Mouse (Mus musculus) limb, embryonic 12.5 days (tissue): ENCODE data around the gene Nsg1. TPM values are rescaled to one million over a fixed set of nuclear protein-coding genes. Genes with fewer than 3 reads are reported as not detected.

Experiments used
- ATAC-seq: fragments of 200-750 bp; cut with Nextera tagmentation; 2 replicates; pipeline ENCODE4 v1.8.0; 2017; ENCODE audit warnings: low read depth, moderate TSS enrichment; ENCODE audit not compliant: insufficient number of reproducible peaks, insufficient read depth, low FRiP score, low TSS enrichment
- H3K27ac ChIP-seq: fragments of 300-500 bp; sonication (generic); 2 replicates; pipeline ENCODE4 v1.5.1; 2016; ENCODE audit warnings: mild to moderate bottlenecking, moderate library complexity
- H3K27me3 ChIP-seq: fragments of 300-500 bp; sonication (generic); 2 replicates; pipeline ENCODE4 v1.6.1; 2016; ENCODE audit warnings: mild to moderate bottlenecking, moderate library complexity
- H3K36me3 ChIP-seq: fragments of 300-500 bp; sonication (generic); 2 replicates; pipeline ENCODE4 v1.6.1; 2016; ENCODE audit warnings: mild to moderate bottlenecking, moderate library complexity
- H3K4me1 ChIP-seq: fragments of 300-500 bp; sonication (generic); replicated peaks from 2 replicates; pipeline ENCODE4 v1.6.1; 2016
- H3K4me2 ChIP-seq: fragments of 300-500 bp; sonication (generic); 2 replicates; pipeline ENCODE4 v1.6.1; 2016; ENCODE audit warnings: mild to moderate bottlenecking, moderate library complexity
- H3K4me3 ChIP-seq: fragments of 300-500 bp; sonication (generic); replicated peaks from 2 replicates; pipeline ENCODE4 v1.5.1; 2016; ENCODE audit warnings: mild to moderate bottlenecking
- H3K9ac ChIP-seq: fragments of 300-500 bp; sonication (generic); replicated peaks from 2 replicates; pipeline ENCODE4 v1.6.1; 2016; ENCODE audit warnings: mild to moderate bottlenecking, moderate library complexity
- H3K9me3 ChIP-seq: fragments of 300-500 bp; sonication (generic); 2 replicates; pipeline ENCODE4 v1.6.1; 2016; ENCODE audit warnings: mild to moderate bottlenecking, moderate library complexity
- WGBS: fragments of 180-500 bp; shearing (Covaris S2); methylation state at CpG from one replicate; pipeline ENCODE4 v1.1.7; 2016; 5-methylcytosine and 5-hydroxymethylcytosine counted together
- polyA plus RNA-seq: library from polyadenylated mRNA; unstranded; fragments of >200 nt; fragmentation: Nextera tagmentation; extraction: Ambion mirVana; gene quantifications from 2 replicates; pipeline ENCODE4 v1.2.1, GENCODE M21; 2016

Gene Nsg1
- polyA plus RNA-seq, 1 experiment from 2014 or later, result 134 TPM

GRCm38 (mm10) chr5:38174256-38174912 is 14.7 kb upstream of the Nsg1 start:
- no peak for ATAC-seq
- Histone ChIP-seq H3K27me3 (0 out of 2 replicates have a peak, but pooled peaks cover 2% of the 10 kb centered on the region), H3K36me3 (no peaks in the 10 kb centered on the region), H3K9ac (no peak overlapping the region), H3K9me3 (0 out of 2 replicates have a peak, but pooled peaks cover 4% of the 10 kb centered on the region), H3K27ac (no peak overlapping the region), H3K4me3 (no peak overlapping the region), H3K4me1 (no peaks in the 10 kb centered on the region), H3K4me2 (no peak overlapping the region)
- 71% methylated on average over 16 of the region's 16 CpGs for WGBS

- ATAC-seq, result no peak
- Histone ChIP-seq H3K27ac (no peak overlapping the region), H3K36me3 (no peaks in the 10 kb centered on the region), H3K27me3 (0 out of 2 replicates have a peak, but pooled peaks cover 3% of the 10 kb centered on the region), H3K4me2 (no peak overlapping the region), H3K4me3 (no peak overlapping the region), H3K9me3 (0 out of 2 replicates have a peak, but pooled peaks cover 4% of the 10 kb centered on the region), H3K4me1 (no peaks in the 10 kb centered on the region), H3K9ac (no peak overlapping the region)
- 49% methylated on average over 5 of the region's 5 CpGs for WGBS
Measured at GRCm38 (mm10) chr5:38173766-38174165, 14.1 kb upstream of the Nsg1 start.

GRCm38 (mm10) chr5:38168497-38168896 is 8.8 kb upstream of the Nsg1 start:
- ATAC-seq, result no peak
- H3K9ac ChIP-seq, result no peak overlapping the region
- WGBS, result 82% methylated on average over 11 of the region's 11 CpGs
- H3K4me3 ChIP-seq, result no peak overlapping the region
- H3K4me1 ChIP-seq, result no peaks in the 10 kb centered on the region
- H3K9me3 ChIP-seq, result 0 out of 2 replicates have a peak, but pooled peaks cover 4% of the 10 kb centered on the region
- H3K36me3 ChIP-seq, result no peaks in the 10 kb centered on the region
- H3K27me3 ChIP-seq, result 0 out of 2 replicates have a peak, but pooled peaks cover 3% of the 10 kb centered on the region
- no peak overlapping the region for H3K27ac ChIP-seq
- H3K4me2 ChIP-seq, result no peak overlapping the region

- WGBS, result under 1% methylated on average over 78 of the region's 79 CpGs
- H3K27me3 ChIP-seq, result peaks cover 33% of the 10 kb centered on the region
Measured at GRCm38 (mm10) chr5:38158947-38159633, 617 bp downstream of the Nsg1 start.

GRCm38 (mm10) chr5:38158501-38158946 is 1.2 kb downstream of the Nsg1 start:
- no peak for ATAC-seq
- WGBS, result 3% methylated on average over 17 of the region's 17 CpGs
- Histone ChIP-seq H3K4me3 (peak overlapping the region; percentile 89), H3K4me2 (peak overlapping the region; percentile 73), H3K36me3 (peaks cover 41% of the 10 kb centered on the region), H3K27ac (peak overlapping the region; percentile 77), H3K27me3 (peaks cover 33% of the 10 kb centered on the region), H3K4me1 (peaks cover 19% of the 10 kb centered on the region), H3K9ac (peak overlapping the region; percentile 85), H3K9me3 (0 out of 2 replicates have a peak, but pooled peaks cover 6% of the 10 kb centered on the region)

More at GRCm38 (mm10) chr5:38158947-38159633, 617 bp downstream of the Nsg1 start:
- peak overlapping the region; percentile 73 for H3K4me2 ChIP-seq
- peaks cover 19% of the 10 kb centered on the region for H3K4me1 ChIP-seq
- H3K36me3 ChIP-seq, result peaks cover 35% of the 10 kb centered on the region
- peak; percentile 29 for ATAC-seq
- H3K9ac ChIP-seq, result peak overlapping the region; percentile 85
- peak overlapping the region; percentile 77 for H3K27ac ChIP-seq
- 0 out of 2 replicates have a peak, but pooled peaks cover 6% of the 10 kb centered on the region for H3K9me3 ChIP-seq
- peak overlapping the region; percentile 89 for H3K4me3 ChIP-seq

GRCm38 (mm10) chr5:38157481-38158020 is 2.2 kb downstream of the Nsg1 start:
- no peak overlapping the region for H3K27ac ChIP-seq

GRCm38 (mm10) chr5:38153636-38154035 is 6.1 kb downstream of the Nsg1 start:
- peaks cover 16% of the 10 kb centered on the region for H3K4me1 ChIP-seq
- no peak overlapping the region for H3K27ac ChIP-seq
- H3K4me3 ChIP-seq, result no peak overlapping the region
- ATAC-seq, result no peak
- H3K36me3 ChIP-seq, result peaks cover 90% of the 10 kb centered on the region
- H3K9me3 ChIP-seq, result 0 out of 2 replicates have a peak, but pooled peaks cover 6% of the 10 kb centered on the region
- H3K9ac ChIP-seq, result no peak overlapping the region
- no peak overlapping the region for H3K4me2 ChIP-seq
- no peaks in the 10 kb centered on the region for H3K27me3 ChIP-seq
- WGBS, result 88% methylated on average over 5 of the region's 5 CpGs

More at GRCm38 (mm10) chr5:38157481-38158020, 2.2 kb downstream of the Nsg1 start:
- H3K4me1 ChIP-seq, result peaks cover 19% of the 10 kb centered on the region
- H3K9me3 ChIP-seq, result 0 out of 2 replicates have a peak, but pooled peaks cover 6% of the 10 kb centered on the region
- H3K9ac ChIP-seq, result peak overlapping the region; percentile 85; the same call in 1 of the 2 replicates
- ATAC-seq, result no peak
- peaks cover 51% of the 10 kb centered on the region for H3K36me3 ChIP-seq
- H3K4me2 ChIP-seq, result peak overlapping the region; percentile 73
- peak overlapping the region; percentile 89 for H3K4me3 ChIP-seq
- WGBS, result 66% methylated on average over 9 of the region's 9 CpGs
- peaks cover 31% of the 10 kb centered on the region for H3K27me3 ChIP-seq

- Histone ChIP-seq H3K27ac (no peak overlapping the region), H3K4me2 (no peak overlapping the region), H3K4me1 (peaks cover 7% of the 10 kb centered on the region), H3K9ac (no peak overlapping the region), H3K4me3 (no peak overlapping the region), H3K27me3 (no peaks in the 10 kb centered on the region), H3K9me3 (0 out of 2 replicates have a peak, but pooled peaks cover 6% of the 10 kb centered on the region), H3K36me3 (peaks cover 99% of the 10 kb centered on the region)
- ATAC-seq, result no peak
- WGBS, result 87% methylated on average over 10 of the region's 10 CpGs
Measured at GRCm38 (mm10) chr5:38152201-38153108, 7.3 kb downstream of the Nsg1 start.

- no peaks in the 10 kb centered on the region for H3K4me1 ChIP-seq
- H3K36me3 ChIP-seq, result peaks cover 99% of the 10 kb centered on the region
- no peak overlapping the region for H3K9ac ChIP-seq
- H3K27me3 ChIP-seq, result no peaks in the 10 kb centered on the region
- H3K4me3 ChIP-seq, result no peak overlapping the region
- 76% methylated on average over 3 of the region's 3 CpGs for WGBS
- H3K27ac ChIP-seq, result no peak overlapping the region
- ATAC-seq, result no peak
- no peak overlapping the region for H3K4me2 ChIP-seq
- H3K9me3 ChIP-seq, result 0 out of 2 replicates have a peak, but pooled peaks cover 6% of the 10 kb centered on the region
Measured at GRCm38 (mm10) chr5:38151264-38151663, 8.4 kb downstream of the Nsg1 start.

- no peak overlapping the region for H3K4me3 ChIP-seq
- H3K27ac ChIP-seq, result no peak overlapping the region
- no peak for ATAC-seq
- peaks cover 99% of the 10 kb centered on the region for H3K36me3 ChIP-seq
- WGBS, result 86% methylated on average over 6 of the region's 6 CpGs
- no peaks in the 10 kb centered on the region for H3K27me3 ChIP-seq
- H3K9ac ChIP-seq, result no peak overlapping the region
- no peaks in the 10 kb centered on the region for H3K9me3 ChIP-seq
- no peak overlapping the region for H3K4me2 ChIP-seq
- H3K4me1 ChIP-seq, result no peaks in the 10 kb centered on the region
Measured at GRCm38 (mm10) chr5:38146524-38146923, 13.2 kb downstream of the Nsg1 start.
